Mouse (Mus musculus): ENCODE results near the gene Ccl26. TPM values are rescaled to one million over a fixed set of nuclear protein-coding genes. Genes with fewer than 3 reads are reported as not detected.

Gene Ccl26
- polyA plus RNA-seq, 1 experiment from 2014 or later = not detected

DNA sequence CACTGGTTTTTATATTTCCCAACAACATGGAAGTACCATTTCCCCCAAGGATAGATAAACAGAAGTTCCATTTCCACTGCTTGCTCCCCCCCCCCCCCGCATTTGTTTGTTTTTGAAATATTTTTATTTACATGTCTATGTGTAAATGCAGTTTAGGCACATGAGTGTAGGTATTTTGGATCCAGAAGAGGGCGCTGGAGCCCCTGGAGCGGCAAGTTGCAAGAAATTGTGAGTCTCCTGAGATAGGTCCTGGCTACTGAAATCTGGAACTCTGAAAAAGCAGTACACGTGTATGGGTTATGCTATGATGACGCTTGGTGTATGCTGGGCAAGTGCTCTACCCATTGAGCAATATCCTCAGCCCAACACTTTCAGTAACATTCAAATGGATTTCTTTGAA, 52.3 kb downstream of the Ccl26 start:
- Histone ChIP-seq H3K4me3 (no peak overlapping the region), H3K27ac (no peak overlapping the region), H3K4me2 (no peak overlapping the region), H3K36me3 (peaks cover 6% of the 10 kb centered on the region; the same call in 1 of the 2 replicates), H3K9ac (no peak overlapping the region), H3K27me3 (no peaks in the 10 kb centered on the region), H3K4me1 (peaks cover 19% of the 10 kb centered on the region), H3K9me3 (no peaks in the 10 kb centered on the region)
- 51% methylated on average over 5 of the region's 5 CpGs for WGBS
- no peak for ATAC-seq (ENCODE audit: borderline replicate concordance, extremely low read depth, low FRiP score, low TSS enrichment)

Other genes starting within 250 kb of the Ccl26 start
- not detected in 2 replicates for gene Fkbp6, start 213.5 kb downstream of the Ccl26 start, polyA plus RNA-seq (2015; fragmentation: Nextera tagmentation; extraction: Ambion mirVana)
- gene Trim50, start 210.3 kb downstream of the Ccl26 start, polyA plus RNA-seq (2015; fragmentation: Nextera tagmentation; extraction: Ambion mirVana) = not detected in 2 replicates
- gene Nsun5, start 193.6 kb downstream of the Ccl26 start, polyA plus RNA-seq (2015; fragmentation: Nextera tagmentation; extraction: Ambion mirVana) = 34.8 and 37.5 TPM in 2 replicates
- gene Pom121, start 169.0 kb downstream of the Ccl26 start, polyA plus RNA-seq (2015; fragmentation: Nextera tagmentation; extraction: Ambion mirVana) = 12.4 and 12.8 TPM in 2 replicates
- 30.6 and 33.7 TPM in 2 replicates for gene Hip1, start 18.4 kb downstream of the Ccl26 start, polyA plus RNA-seq (2015; fragmentation: Nextera tagmentation; extraction: Ambion mirVana)
- gene Ccl24, start 9.5 kb upstream of the Ccl26 start, polyA plus RNA-seq (2015; fragmentation: Nextera tagmentation; extraction: Ambion mirVana) = 1.9 and 4.0 TPM in 2 replicates
- 33.8 and 42.7 TPM in 2 replicates for gene Rhbdd2, start 69.0 kb upstream of the Ccl26 start, polyA plus RNA-seq (2015; fragmentation: Nextera tagmentation; extraction: Ambion mirVana)
- 64.5 and 67.8 TPM in 2 replicates for gene Por, start 106.5 kb upstream of the Ccl26 start, polyA plus RNA-seq (2015; fragmentation: Nextera tagmentation; extraction: Ambion mirVana)
- gene Tmem120a, start 180.9 kb upstream of the Ccl26 start, polyA plus RNA-seq (2015; fragmentation: Nextera tagmentation; extraction: Ambion mirVana) = 37.7 and 38.3 TPM in 2 replicates
- gene Styxl1, start 214.8 kb upstream of the Ccl26 start, polyA plus RNA-seq (2015; fragmentation: Nextera tagmentation; extraction: Ambion mirVana) = 0.24 and 0.57 TPM in 2 replicates
- 452 and 462 TPM in 2 replicates for gene Mdh2, start 214.9 kb upstream of the Ccl26 start, polyA plus RNA-seq (2015; fragmentation: Nextera tagmentation; extraction: Ambion mirVana)
- 0.20 and 0.64 TPM in 2 replicates for gene Srrm3, start 243.3 kb upstream of the Ccl26 start, polyA plus RNA-seq (2015; fragmentation: Nextera tagmentation; extraction: Ambion mirVana)

All from lung, embryonic 15.5 days (tissue).